ENCODE assay signal across 8 mouse cellular contexts in the genomic region with DNA sequence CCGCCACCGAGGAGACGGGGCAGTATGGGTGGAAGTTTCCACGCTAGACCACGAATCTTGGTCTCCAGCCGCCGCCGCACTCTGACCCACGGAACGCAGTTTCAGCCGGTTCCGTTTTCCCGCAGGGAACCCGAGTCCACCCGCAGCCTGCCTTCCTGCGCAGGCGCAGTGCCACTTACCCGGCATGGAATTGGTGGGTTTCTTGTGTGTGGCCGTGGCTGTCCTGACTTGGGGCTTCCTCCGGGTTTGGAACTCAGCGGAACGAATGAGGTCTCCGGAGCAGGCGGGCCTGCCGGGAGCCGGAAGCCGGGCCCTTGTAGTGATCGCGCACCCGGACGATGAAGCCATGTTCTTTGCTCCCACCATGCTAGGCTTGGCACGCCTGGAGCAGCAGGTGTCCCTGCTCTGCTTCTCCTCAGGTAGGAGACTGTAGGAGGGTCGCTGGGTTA. TPM values are rescaled to one million over a fixed set of nuclear protein-coding genes. Genes with fewer than 3 reads are reported as not detected.
A peak's percentile ranks its signal among the peaks of the same experiment; 100 is the strongest.
DNase-seq lines count a peak whose midpoint lies in the region; ATAC-seq lines count a peak whose summit lies in the region.

Pigl (plus strand) TSS at position 185 of the 449 bp plus-strand sequence.
Ncor1 (minus strand) TSS at position 266 of the 449 bp plus-strand sequence.

- under 1% methylated on average over 33 of the region's 33 CpGs for WGBS in midbrain, embryonic 11.5 days

- H3K9ac ChIP-seq in midbrain, embryonic 11.5 days (ENCODE audit: low read length) = peak within 1 kb of the TSS; percentile 99

- peak; percentile 62 for ATAC-seq in granulocyte monocyte progenitor cell, adult 5-6 weeks (replicated peaks; ENCODE audit: poor library complexity, severe bottlenecking)
- peak; percentile 64 for ATAC-seq in midbrain, embryonic 11.5 days (ENCODE audit: low FRiP score)

- H3K27ac ChIP-seq in midbrain, embryonic 11.5 days (ENCODE audit: low read depth, low read length) = peak within 1 kb of the TSS; percentile 98

- no peaks in the 10 kb centered on the region for H3K9me3 ChIP-seq in midbrain, embryonic 11.5 days (ENCODE audit: control insufficient read depth, low read length)

- peak within 1 kb of the TSS; percentile 88 for H3K4me2 ChIP-seq in midbrain, embryonic 11.5 days

- no peaks in the 10 kb centered on the region for H3K36me3 ChIP-seq in midbrain, embryonic 11.5 days (ENCODE audit: control insufficient read depth, insufficient read depth, low read length)

- H3K4me1 ChIP-seq in midbrain, embryonic 11.5 days (ENCODE audit: control insufficient read depth, insufficient read depth, low read length) = peaks cover 9% of the 10 kb centered on the region; the same call in 1 of the 2 replicates

- no peaks in the 10 kb centered on the region for H3K27me3 ChIP-seq in midbrain, embryonic 11.5 days (ENCODE audit: control insufficient read depth, insufficient read depth, low read length)

- intact Hi-C loops in left cerebral cortex, postnatal 4 days (cut with DNase I) = no loop called here

- DNase-seq in adrenal gland, postnatal 10 days = peak; percentile 88
- peak; percentile 87 for DNase-seq in embryo, embryonic 9.5 days (ENCODE audit: extremely low spot score)
- DNase-seq in kidney, adult 11 months = peak; percentile 85
- peak; percentile 87 for DNase-seq in left cerebral cortex, postnatal 4 days
- DNase-seq in midbrain, embryonic 11.5 days (ENCODE audit: low spot score, missing footprints) = peak; percentile 98
- DNase-seq in right cerebral cortex, postnatal 4 days = peak; percentile 82
- DNase-seq in yolk sac, embryonic 10.5 days (ENCODE audit: low spot score) = peak; percentile 87

- H3K4me3 ChIP-seq in midbrain, embryonic 11.5 days (ENCODE audit: low read depth, low read length) = peak within 1 kb of the TSS; percentile 95

RNA-seq across cellular contexts. Expression of gene Pigl, which starts in this region (rescaled TPM):
- total RNA-seq in adrenal gland, postnatal 10 days (2021) = 1 to 10 TPM; 7.2 to 8.1 TPM
- 4.7 and 12.2 TPM in 2 replicates for total RNA-seq in granulocyte monocyte progenitor cell, adult 5-6 weeks (2014; fragmentation: Nextera tagmentation)
- 2.5 and 3.6 TPM in 2 replicates for total RNA-seq in granulocyte monocyte progenitor cell, adult 5-6 weeks (2017)
- 1 to 10 TPM; 5.4 to 6.8 TPM for total RNA-seq in left cerebral cortex, postnatal 4 days (2021)
- 15.4 and 15.9 TPM in 2 replicates for polyA plus RNA-seq in midbrain, embryonic 11.5 days (2014; fragmentation: Nextera tagmentation; extraction: Ambion mirVana)

RNA-seq across cellular contexts. Expression of gene Ncor1, which starts in this region (rescaled TPM):
- 100 to 1,000 TPM; 157 to 180 TPM for total RNA-seq in adrenal gland, postnatal 10 days (2021)
- 289 and 349 TPM in 2 replicates for total RNA-seq in granulocyte monocyte progenitor cell, adult 5-6 weeks (2014; fragmentation: Nextera tagmentation)
- total RNA-seq in granulocyte monocyte progenitor cell, adult 5-6 weeks (2017) = 267 and 271 TPM in 2 replicates
- 100 to 1,000 TPM; 287 to 297 TPM for total RNA-seq in left cerebral cortex, postnatal 4 days (2021)
- 176 and 183 TPM in 2 replicates for polyA plus RNA-seq in midbrain, embryonic 11.5 days (2014; fragmentation: Nextera tagmentation; extraction: Ambion mirVana)

Comparison
In these comparisons a context has a peak if more than half of its experiments do, and no peak if none do; other contexts are left out.
1. Peak in every context shown above with its lines: DNase-seq, ATAC-seq, H3K4me3 ChIP-seq and H3K27ac ChIP-seq.